Mouse (Mus musculus) E14TG2a.4 (cell line): Measurements from ENCODE around the gene 5730455P16Rik.
"Not testable (repeated sequence)": the region's sequence is repeated elsewhere in the genome, so short reads cannot be mapped to it uniquely, and the experiment has no call there.

Source experiments
- CTCF ChIP-seq: conservative IDR thresholded peaks from 2 replicates; pipeline ENCODE4 v1.5.1; 2014; ENCODE audit warnings: low read length
- NANOG ChIP-seq: IDR thresholded peaks from 2 replicates; pipeline ENCODE4 v1.6.1; 2014; ENCODE audit warnings: borderline replicate concordance, low read length, mixed read lengths

GRCm38 (mm10) chr11:80426029-80426813, 48.4 kb upstream of the 5730455P16Rik start:
- TF ChIP-seq CTCF: peak; percentile 9; the same call in 1 of the 2 replicates
- TF ChIP-seq NANOG: not testable (repeated sequence)
